Mouse (Mus musculus) spleen, postnatal 14 days (tissue): ENCODE results near the gene Znrf4.

Experiments
- DNase-seq, 2 experiments: peaks; one replicate each; pipeline ENCODE4 v3.0.0; 2021 to 2022; ENCODE audit warnings: low spot score in 2 of 2

Gene Znrf4

DNA sequence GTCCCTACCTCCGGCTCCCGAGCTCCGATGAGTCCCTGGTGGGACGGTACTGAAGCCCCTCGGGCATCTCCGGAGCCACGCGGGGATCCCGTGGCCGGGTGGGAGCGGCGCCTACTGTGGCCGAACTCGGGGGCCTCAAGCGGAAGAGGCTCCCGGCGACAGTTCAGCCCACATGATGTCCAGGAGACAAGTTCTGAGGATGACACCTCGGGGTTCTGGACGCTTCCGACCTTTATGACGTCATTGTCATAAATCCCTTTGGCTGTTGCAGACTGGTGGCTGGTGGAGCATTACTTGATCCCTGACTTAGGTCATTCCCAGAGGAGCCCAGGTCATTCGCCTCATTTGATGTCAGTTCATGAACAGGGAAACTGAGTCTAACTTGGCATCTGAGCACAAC, at the start of gene Znrf4:
Znrf4 (minus strand) TSS at position 122 of the 400 bp plus-strand sequence.
- no peak for DNase-seq

DNA sequence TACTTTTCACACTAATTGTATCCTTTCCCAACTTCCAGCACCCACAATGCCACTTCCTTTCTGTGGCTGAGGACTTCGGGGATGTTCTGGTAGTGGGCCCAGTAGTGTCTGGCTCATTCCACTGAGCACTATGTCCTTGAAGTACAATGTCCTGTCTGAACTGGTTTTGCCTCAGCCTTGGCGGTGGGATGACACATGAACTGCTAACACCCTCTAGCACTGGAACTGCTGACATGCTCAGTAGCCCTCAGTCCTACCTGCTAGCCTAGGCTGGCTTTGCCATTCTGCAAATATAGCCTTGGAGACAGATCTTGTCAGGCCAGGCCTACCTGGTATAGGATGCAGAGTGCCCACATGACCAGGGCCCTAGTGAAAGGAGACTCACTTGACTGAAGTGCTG, 49.6 kb upstream of the Znrf4 start:
- no peak for DNase-seq

DNA sequence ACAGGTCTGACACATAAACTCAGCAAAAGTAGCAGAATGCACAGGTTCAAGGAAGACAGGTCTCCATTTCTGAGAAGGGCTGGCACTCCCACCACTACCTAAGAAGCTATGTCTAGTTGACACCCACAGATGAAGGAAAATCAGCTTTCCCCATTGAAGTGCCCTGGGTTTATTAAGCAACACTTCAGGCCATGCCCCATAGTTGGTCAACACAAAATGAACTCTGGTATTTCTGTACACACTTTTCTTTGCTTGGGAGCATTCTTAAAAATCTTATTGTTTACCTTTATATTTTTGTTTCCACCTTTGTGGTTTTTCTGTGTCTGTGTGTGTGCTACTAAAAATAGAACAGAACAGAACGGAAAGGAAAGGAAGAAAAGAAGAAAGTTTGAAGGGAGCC, 47.9 kb upstream of the Znrf4 start:
- DNase-seq, result no peak

DNA sequence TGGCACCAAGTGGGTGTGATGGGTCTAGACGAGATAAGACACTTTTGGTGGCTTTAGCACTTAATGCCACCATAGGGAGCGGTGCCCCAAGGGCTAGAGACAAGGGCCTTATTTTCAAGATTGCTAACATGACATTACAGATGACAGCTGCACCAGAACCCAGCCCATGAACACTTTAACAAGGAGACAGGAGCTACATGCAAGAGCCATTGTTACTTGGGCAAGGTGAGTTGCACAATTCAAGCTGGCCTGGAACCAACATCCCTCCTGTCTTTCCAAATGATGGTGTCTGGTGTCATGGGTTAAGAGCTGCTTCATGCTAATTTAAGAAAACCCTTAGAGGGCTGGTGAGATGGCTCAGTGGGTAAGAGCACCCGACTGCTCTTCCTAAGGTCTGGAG, 47.2 kb upstream of the Znrf4 start:
- DNase-seq, result no peak

DNA sequence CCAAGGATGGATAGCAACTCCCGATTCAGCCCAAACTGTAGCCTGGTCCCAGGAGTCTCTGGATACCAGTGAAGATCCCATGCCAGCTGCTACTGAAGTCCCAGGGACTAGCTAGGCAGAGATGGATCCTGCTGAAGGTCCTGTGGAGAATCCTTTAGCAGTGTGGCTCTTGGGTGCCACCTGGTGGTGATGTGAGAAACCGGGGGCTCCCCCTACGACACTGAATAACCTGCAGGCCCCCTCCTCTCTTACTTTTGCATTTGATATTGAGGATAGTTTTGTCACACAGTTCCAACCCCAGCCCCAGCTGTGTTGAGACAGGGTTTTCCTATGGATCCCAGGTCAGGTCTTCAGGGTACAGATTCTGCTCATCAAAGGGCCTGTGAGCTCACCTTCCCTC, 46.2 kb upstream of the Znrf4 start:
- peak; percentile 39 to 56 for DNase-seq

DNA sequence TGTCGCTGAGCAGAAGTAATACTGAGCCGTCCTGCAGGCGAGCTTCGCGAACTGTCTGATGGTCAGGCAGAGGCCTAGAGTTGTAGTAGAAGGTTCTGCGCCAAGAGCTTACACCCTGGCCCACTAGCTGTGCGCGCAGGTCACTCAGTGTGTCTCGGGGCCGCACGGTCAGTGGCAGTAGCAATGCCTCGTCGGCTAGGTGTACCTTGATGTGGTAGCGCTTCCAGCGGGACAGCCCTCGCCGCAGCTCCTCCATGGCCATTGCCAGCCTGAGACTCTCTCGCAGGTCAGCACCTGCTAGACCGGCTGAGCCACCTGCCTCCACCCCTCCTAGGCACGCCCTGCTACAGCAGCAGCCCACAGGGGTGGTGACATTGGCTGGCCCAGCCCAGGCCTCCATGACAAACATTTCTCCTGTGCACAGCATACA, 41.9 kb upstream of the Znrf4 start, which contains the start of gene Gm20219:
Gm20219 (minus strand) TSS at position 266 of the 430 bp plus-strand sequence.
- no peak for DNase-seq

DNA sequence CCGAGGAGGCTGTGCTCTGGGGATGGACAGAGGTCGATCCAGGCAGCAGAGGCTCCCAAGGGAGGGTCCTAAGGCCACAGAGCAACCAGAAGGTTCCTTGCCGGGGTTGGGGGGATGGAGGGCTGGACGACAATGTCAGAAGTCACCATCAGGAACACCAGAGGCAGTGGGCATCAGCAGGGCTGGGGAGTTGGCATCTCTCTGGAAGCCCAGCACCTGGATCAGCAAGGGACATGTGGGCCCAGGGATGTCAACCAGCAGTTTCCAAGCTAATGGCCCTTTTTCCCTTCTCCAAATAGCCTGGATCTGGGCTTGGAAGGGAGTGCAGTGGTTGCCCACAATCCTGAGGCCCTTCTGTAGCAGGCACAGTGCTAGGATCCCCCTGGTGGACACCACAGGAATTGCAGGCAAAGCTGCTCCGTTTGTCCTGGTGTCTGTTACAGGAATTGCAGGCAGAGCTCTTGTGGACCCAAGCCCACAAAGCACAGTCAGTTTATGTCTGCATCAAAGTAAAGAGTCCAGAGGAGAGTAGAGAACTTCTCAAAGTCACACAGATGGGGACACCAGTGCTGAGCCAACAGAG, 40.6 kb upstream of the Znrf4 start:
- DNase-seq, result peak; percentile 51 to 72

DNA sequence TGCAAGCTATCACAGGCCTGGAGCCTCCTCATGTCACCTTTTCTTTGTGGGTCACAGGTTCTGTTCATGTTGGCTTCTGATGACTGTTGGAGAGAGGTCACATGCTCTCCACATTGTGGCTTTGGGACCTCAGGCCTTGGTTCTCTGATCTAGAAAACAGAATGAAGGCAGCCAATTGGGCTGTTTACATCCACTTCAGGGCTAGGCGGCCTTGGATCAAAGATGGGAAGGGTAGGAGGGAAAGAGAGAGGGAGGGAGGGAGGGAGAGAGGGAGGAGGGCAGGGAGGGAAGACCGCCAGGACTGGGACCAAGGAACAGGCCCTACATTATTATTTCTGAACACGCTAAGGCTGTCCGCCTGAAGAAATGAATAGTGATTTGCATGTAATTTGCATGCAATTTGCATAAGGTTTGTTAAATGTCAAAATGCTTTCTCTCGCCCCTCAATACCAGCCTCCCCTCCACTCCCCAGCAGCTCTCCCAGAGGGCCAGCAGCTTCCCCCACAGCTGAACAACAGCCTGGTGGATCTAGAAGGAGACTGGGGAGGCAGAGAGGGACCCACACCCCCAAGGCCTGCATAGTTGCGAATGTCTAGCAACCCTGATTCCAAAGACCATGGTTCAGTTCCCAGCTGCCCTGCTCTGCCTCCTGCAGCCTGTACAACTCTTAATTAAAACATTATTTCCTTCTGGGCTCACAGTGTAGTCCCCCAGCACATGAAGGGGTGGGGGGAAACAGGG, 39.8 kb upstream of the Znrf4 start:
- DNase-seq, result peak in 1 of 2 experiments; percentile 6

DNA sequence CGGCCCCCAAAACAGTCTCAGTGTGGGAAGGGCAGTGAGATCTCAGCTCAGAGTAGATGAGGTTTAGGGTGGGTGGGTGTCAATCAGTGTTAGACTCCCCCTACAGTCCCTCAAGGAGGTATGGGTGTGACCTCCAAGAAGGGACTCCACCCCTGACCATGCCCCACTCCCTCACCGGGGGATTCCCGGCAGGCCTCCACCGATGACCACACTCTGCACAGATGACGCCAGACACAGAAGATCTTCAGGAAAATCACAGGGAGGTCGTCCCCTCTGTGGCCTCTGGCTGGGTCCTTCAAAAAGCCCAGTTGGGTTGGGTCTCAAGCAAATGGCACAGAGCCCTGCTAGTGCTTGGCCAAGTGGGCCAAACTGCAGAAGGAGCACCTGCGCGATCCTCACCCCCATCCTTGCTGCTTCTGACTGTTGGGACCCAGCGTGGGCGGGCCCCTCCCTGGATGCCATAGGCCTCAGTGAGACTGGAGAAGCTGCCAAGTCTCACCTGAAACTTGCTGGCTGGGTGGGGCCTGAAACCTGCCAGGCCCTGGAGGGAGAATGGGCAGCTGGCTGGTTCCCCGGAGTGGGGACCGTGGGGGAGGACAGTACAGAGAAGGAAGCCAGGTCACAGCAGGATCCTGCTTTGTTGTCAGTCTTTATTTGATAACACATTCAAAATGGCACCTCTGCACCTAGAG, 38.7 kb upstream of the Znrf4 start:
- DNase-seq, result no peak

DNA sequence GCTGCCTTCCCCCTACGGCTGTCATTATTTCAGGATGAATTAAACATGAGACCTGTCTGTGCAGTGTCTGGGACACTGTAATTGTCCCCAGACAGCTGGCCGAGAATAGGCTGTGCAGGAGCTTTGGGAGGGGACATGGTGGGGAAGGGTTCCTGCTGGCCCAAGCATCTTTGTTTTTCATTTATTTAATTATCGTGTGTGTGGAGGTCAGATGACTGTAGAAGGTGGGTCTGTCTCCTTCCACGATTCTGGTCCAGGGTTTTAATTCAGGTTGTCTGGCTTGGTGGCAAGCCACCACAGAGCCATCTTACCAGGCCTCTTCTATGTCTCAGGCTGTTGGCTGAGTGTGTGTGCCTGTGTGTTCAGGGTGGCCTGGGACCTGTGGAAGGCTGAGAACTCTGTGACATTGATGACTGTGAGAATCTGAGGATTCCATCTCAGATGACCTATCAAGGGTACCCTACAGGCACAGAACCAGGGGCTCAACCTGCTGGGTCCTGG, 36.4 kb upstream of the Znrf4 start:
- DNase-seq, result no peak

DNA sequence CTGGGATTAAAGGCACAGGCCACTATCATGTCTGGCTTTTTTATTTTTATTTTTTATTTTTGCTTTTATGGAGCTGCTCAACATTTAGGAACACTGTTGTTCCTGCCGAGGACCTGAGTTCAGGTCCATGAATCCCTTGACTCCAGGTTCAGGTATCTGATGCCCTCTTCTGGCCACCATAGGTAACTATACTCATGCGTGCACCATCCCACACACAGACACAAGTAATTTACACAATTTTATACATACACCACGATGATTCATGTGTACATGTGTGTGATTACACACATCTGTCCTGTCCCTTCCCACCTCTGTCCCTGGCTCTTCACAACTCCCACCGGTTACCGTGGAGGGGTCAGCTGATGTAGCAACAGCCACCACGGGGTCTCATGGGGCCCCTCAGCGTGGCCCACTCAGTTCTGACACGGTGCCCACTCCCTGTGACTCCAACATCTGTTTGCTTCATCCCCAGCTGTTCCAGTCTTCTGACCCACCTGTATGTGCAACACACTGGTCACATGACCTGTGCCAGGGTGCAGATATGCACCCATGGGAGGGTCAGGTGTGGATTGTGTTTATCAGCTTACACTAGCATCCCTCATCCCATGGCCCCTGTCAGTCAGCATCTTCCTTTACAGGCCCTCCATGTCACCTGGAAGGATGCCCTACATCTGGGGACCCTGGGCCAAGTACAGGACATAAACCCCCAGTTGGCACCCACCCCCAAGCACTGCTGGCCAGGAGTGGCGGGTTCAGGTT, 35.8 kb upstream of the Znrf4 start:
- no peak for DNase-seq

DNA sequence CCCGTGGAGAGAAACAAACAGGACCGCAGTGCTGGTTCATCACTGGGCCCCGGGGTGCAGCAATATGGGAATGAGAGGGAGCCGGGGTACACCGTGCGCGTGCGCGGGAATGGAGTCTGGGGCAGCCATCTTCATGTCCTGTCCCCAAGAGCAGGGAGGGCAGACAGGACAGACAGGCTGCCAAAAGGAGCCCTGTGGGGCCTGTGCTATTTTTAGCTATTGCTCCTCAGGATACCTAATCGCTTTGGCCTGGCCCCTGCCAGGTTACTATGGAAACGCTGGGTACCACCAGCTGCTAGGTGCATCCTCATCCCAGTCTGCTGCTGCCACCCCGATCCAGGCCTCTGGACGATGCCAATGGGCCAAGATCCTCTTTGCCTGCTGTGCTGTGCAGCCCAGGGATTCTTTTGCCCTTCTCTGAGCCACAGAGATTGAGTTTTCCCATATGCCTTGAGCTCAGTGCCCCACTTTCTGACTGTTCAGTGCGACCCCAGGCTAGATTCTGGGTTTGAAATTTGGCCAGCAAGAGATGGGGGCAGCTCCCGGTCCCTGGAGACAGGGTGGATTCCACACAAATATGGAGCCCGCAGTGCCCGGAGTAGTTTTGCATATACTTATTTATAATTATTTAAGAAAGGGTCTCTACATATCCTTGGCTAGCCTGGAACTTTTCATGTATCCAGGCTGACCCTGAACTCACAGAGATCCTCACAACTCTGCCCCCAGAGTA, 35.0 kb upstream of the Znrf4 start:
- DNase-seq, result no peak

DNA sequence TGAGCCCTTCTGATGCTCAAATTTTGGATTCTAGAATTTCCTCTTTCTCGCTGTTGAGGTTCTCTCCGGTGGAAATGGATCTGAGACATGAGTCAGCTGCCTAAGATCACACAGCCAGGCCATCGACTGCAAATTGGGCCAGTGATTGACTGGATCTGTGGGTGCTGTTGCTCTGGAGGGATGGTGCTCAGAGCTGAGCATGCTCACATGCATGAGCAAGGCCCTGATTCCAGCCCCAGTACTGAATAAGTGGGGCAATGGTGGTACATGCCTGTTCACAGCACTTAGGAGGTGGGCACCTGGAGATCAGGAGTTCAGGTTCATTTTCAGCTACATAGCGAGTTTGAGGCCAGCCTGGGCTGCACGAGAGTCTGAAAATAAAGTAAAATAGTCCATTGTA, 34.3 kb upstream of the Znrf4 start:
- DNase-seq, result no peak

DNA sequence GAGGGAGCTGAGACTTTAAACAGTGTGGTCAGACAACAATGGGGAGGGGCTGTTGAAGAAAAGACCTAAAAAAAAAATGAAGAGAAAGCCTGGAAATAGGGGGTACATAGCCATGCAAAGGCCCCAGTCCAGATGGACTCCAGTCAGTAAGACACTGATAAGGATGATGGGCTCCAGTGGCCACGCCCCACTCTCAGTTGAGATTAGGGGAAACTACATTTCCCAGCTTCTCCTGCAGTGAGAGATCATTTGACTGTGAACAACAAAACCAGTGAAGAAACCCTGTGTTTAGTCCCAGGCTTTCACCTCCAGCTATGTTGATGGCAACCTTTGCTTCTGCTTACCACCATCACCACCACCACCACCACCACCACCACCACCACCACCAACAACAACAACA, 33.7 kb upstream of the Znrf4 start:
- DNase-seq, result no peak

DNA sequence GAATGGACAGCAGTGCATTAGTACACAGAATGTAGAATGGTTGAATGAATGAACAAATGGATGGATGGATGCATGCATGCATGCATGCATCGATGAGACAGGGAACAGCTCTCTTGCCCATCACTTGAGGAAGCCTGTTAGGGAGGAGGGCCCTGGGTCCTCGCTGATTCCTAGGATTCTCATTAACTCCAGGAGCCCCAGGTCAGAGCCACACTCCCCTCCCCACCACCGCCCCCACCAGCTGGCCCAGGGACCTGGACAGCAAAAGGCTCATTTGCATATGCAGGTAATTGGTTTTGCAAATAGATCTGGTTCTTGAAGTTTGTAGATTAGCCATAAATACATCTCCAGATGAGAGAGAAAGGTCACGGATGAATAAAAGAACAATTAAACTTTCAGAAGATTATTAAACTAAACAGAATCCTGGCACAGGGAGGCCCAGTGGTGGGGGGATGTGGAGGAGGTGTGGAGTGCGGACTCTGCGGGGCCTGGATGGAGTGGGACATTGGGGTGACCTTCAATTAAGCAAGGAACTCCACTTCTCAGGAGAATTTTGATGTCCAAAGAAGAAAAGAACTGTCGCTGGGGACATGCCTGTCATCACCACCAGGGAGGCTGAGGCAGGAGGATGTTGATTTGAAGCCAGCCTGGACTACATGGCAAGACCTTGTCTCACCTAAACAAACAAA, 32.6 kb upstream of the Znrf4 start:
- DNase-seq, result no peak

DNA sequence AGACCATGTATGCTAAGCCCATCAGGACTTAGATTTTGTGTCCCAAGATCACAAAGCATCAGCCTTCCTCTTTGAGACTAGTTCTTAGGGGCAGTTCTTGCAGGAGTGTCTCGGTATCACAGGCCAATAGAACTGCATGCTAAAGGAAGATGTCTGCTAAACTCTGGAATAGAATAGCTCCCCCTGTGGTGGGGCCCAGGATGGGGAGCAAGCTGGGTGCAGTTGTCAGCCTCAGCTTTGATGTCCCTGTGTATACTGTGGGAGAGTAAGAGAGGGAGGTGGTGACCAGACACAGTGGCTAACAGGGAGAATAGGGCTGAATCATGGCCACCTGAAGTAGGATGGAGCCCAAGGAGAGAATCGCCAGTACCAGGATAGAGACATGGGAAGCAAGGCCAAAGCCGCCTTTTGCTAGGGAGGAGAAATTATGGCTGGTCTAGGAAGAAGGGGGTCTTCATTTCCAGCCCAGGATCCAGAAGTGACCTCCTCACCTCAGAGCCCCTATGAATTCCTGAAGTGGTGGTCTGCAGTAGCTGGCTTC, 31.5 kb upstream of the Znrf4 start:
- DNase-seq, result no peak

DNA sequence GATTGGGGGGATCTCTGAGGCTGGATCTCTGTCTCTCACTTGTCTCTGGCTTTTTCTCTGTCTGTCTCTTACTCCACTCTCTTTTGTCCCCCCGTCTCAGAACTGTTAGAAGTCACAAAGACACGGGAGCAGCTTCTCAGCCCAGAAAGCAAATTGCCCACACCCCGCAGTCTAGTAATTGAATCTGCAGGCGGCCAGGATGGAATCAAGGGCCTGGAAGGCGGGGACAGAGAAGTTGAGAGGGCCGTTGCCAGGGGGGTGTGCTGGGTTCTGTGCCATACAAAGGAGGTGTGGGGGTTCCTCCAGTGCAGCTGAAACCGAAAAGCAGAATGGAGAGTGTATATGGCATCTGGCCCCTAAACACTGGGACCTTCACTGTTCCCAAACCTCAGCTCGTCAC, 30.5 kb upstream of the Znrf4 start:
- DNase-seq, result no peak

DNA sequence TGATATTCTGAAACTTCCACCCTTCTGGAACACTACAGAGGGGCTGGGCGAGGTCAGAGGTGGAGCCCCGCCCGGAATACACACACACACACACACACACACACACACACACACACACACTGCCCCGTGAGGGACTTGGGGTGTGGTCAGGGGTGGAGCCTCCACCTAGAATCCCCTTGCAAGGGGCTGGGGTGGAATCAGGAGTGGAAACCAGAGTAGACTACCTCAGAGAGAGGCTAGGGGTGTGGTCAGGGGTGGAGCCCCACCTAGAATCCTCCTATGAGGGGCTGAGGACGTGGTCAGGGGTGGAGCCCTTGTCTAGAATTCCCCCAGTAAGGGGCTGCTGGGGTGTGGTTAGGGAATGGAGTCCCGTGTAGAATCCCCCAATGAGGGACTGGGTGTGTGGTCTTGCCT, 28.3 kb upstream of the Znrf4 start:
- DNase-seq, result no peak

DNA sequence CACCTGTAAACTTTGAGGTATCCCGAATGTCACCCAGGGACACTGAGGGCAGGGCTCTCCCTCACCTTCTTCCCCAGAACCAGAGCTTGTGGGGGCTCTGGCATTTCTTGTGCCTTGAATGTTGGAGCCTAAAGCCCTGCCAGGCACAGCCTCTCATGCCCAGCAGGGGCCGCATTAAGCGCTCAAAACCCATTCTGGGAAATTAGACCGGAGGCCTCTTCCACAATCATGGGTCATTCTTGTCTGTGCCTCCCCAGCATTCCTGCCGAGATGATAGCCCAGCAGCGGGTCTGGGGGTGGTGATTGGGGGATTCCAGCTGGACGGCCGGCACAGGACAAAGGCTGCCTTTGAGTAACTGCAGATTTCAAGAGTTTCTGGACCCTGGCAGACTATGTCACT, 25.7 kb upstream of the Znrf4 start:
- no peak for DNase-seq

DNA sequence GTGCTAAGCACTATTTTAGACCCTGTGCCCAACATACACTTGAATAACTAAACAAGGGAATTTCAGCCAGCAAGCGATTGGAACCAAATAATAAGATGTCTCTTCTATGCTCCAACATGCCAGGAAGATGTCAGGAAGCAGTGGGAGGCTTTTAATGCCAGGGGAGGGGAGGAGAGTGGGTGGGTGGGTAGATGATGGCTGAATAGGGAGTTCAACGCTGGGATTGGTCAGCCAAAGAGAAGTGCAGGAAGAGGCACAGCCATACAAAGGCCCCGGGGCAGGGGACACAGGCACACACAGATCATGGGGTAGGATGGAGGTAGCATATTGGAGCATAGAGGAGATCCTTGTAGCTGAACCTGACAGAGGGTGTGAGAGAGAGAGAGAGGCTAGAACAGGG, 24.6 kb upstream of the Znrf4 start:
- DNase-seq, result no peak

DNA sequence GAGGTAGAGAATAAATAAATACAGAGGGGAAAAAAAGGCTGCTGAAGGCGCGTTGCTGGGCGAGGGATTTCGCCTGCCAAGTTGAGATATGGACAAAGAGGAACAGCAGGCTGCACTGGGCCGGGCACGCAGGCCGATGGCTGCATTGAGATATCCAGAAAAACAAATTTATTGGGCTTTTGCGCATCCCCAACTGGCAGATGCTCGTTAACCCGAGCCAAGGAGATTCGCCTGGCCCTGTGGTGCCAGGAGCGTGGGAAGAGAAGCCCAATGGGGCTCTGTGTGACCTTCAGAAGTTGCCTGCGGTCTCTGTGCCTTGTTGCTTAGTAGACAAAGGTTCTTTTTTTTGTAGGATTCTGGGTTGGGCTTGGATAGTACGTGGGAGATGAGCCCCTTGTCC, 24.0 kb upstream of the Znrf4 start:
- no peak for DNase-seq
